Comparison of ENCODE assay signal across 7 mouse cellular contexts in the genomic region with DNA sequence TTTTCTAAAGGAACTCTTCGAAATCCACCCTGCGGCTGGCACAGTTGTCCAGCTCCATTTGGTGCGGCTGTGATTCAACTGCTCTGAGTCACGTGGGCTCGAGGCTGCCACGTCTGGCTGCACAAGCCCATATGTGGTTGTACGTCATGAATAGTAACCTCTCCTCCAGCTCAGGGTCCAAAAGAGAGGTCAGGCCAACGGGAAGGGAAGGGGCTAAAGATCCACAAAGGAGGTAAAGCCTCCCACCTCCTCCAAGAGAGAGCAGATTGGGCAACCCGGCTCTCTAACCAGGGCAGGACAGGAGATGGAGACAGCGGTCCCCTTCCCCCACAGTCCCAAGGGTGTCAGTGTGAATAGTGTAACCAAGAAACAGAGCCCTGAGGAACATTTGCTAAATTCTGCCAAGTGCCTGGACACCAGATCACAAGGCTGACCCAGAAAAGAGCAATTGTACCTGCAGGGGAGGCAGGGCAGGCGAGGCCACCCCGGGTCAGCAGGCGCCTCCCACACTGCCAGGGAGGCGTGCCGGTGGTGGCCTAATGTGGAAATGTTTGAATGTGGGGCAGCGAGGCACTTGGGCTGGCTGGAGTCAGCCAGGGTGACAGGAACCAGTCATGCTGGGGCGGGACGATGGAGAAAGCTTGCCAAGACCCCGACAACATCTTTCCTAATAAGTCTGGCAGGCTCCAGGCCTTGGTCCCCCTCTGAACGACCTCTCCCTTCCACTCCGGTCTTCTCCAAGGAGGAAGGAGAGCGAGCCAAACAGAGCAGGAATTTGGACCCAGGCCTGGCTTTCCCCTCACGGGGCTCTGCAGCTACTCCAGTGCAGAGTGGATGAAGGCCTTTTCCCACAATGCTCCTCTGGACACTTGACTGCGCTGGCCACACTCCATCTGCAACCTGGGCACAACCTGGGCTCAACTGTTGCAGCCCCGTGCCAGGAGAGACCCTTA.
A peak's percentile ranks its signal among the peaks of the same experiment; 100 is the strongest.
DNase-seq lines count a peak whose midpoint lies in the region; ATAC-seq and TF ChIP-seq lines count a peak whose summit lies in the region.

No protein-coding gene starts in this region.

- no peak overlapping the region for H3K4me2 ChIP-seq in forebrain, embryonic 11.5 days (ENCODE audit: low read depth, low read length, severe bottlenecking)
- H3K4me2 ChIP-seq in heart, embryonic 12.5 days, result peak overlapping the region; percentile 38
- peak overlapping the region; percentile 16; the same call in 1 of the 2 replicates for H3K4me2 ChIP-seq in kidney, postnatal 0 days (ENCODE audit: low read length)
- peak overlapping the region; percentile 37 for H3K4me2 ChIP-seq in stomach, embryonic 15.5 days

- DNase-seq in cerebellum, adult 11 months, result peak; percentile 73
- DNase-seq in forebrain, embryonic 11.5 days (ENCODE audit: low spot score), result peak; percentile 55
- peak; percentile 93 for DNase-seq in kidney, postnatal 0 days (ENCODE audit: low spot score)
- DNase-seq in liver, adult 2 months (ENCODE audit: extremely low read depth, low read depth, low spot score), result peak; percentile 97

- 0 out of 2 replicates have a peak, but pooled peaks have one; percentile 14 for TF ChIP-seq POLR2A in liver, adult 2 months (IDR thresholded peaks at IDR 0.05; ENCODE audit: extremely low read depth, insufficient read depth, low read length)

- WGBS in forebrain, embryonic 11.5 days, result 53% methylated on average over 25 of the region's 25 CpGs
- WGBS in heart, embryonic 12.5 days, result 35% methylated on average over 25 of the region's 25 CpGs
- 10% methylated on average over 22 of the region's 25 CpGs for WGBS in kidney, postnatal 0 days
- WGBS in liver, adult 2 months, result 10% methylated on average over 25 of the region's 25 CpGs
- 20% methylated on average over 25 of the region's 25 CpGs for WGBS in stomach, embryonic 15.5 days

- H3K4me1 ChIP-seq in forebrain, embryonic 11.5 days (replicated peaks; ENCODE audit: control insufficient read depth, insufficient read depth, low read length), result peaks cover 14% of the 10 kb centered on the region; the same call in 1 of the 2 replicates
- peaks cover 35% of the 10 kb centered on the region for H3K4me1 ChIP-seq in heart, embryonic 12.5 days (replicated peaks)
- peaks cover 42% of the 10 kb centered on the region for H3K4me1 ChIP-seq in kidney, postnatal 0 days (replicated peaks; ENCODE audit: insufficient read depth, low read length)
- peaks cover 25% of the 10 kb centered on the region for H3K4me1 ChIP-seq in liver, adult 2 months (ENCODE audit: control insufficient read depth, insufficient read depth, low read length)
- H3K4me1 ChIP-seq in stomach, embryonic 15.5 days, result peaks cover 54% of the 10 kb centered on the region

- H3K79me2 ChIP-seq in liver, adult 2 months (ENCODE audit: control insufficient read depth, insufficient read depth, low read length), result no peaks in the 10 kb centered on the region

- H3K9ac ChIP-seq in forebrain, embryonic 11.5 days (ENCODE audit: low read length), result 0 out of 2 replicates have a peak overlapping the region, but pooled peaks have one; percentile 12
- H3K9ac ChIP-seq in heart, embryonic 12.5 days, result peak overlapping the region; percentile 53; the same call in 1 of the 2 replicates
- peak overlapping the region; percentile 37; the same call in 1 of the 2 replicates for H3K9ac ChIP-seq in kidney, postnatal 0 days (ENCODE audit: low read depth, low read length)
- peak overlapping the region; percentile 62 for H3K9ac ChIP-seq in liver, adult 2 months (ENCODE audit: low read depth, low read length)
- H3K9ac ChIP-seq in stomach, embryonic 15.5 days, result 0 out of 2 replicates have a peak overlapping the region, but pooled peaks have one; percentile 13

- 0 out of 2 replicates have a peak overlapping the region, but pooled peaks have one; percentile 25 for H3K27ac ChIP-seq in forebrain, embryonic 11.5 days (ENCODE audit: low read depth, low read length)
- H3K27ac ChIP-seq in heart, embryonic 12.5 days (ENCODE audit: poor library complexity, severe bottlenecking), result peak overlapping the region; percentile 96
- peak overlapping the region; percentile 99 for H3K27ac ChIP-seq in kidney, postnatal 0 days
- peak overlapping the region; percentile 96 for H3K27ac ChIP-seq in liver, adult 2 months (replicated peaks; ENCODE audit: insufficient read depth, low read depth, low read length)
- peak overlapping the region; percentile 98 for H3K27ac ChIP-seq in stomach, embryonic 15.5 days

- no peaks in the 10 kb centered on the region for H3K9me3 ChIP-seq in forebrain, embryonic 11.5 days (ENCODE audit: control insufficient read depth, low read length)
- no peaks in the 10 kb centered on the region for H3K9me3 ChIP-seq in heart, embryonic 12.5 days (replicated peaks)
- no peaks in the 10 kb centered on the region for H3K9me3 ChIP-seq in kidney, postnatal 0 days (replicated peaks; ENCODE audit: low read length)
- no peaks in the 10 kb centered on the region for H3K9me3 ChIP-seq in stomach, embryonic 15.5 days

- no peaks in the 10 kb centered on the region for H3K36me3 ChIP-seq in forebrain, embryonic 11.5 days (ENCODE audit: control insufficient read depth, insufficient read depth, low read length)
- H3K36me3 ChIP-seq in heart, embryonic 12.5 days, result no peaks in the 10 kb centered on the region
- no peaks in the 10 kb centered on the region for H3K36me3 ChIP-seq in kidney, postnatal 0 days (ENCODE audit: insufficient read depth, low read length)
- H3K36me3 ChIP-seq in liver, adult 2 months (ENCODE audit: control insufficient read depth, insufficient read depth, low read length), result no peaks in the 10 kb centered on the region
- H3K36me3 ChIP-seq in stomach, embryonic 15.5 days, result no peaks in the 10 kb centered on the region

- ATAC-seq in forebrain, embryonic 11.5 days (replicated peaks; ENCODE audit: low FRiP score), result 0 out of 2 replicates have a peak, but pooled peaks have one; percentile 34
- peak; percentile 68 for ATAC-seq in heart, embryonic 12.5 days (ENCODE audit: insufficient number of reproducible peaks, low FRiP score)
- peak; percentile 73 for ATAC-seq in kidney, postnatal 0 days (replicated peaks; ENCODE audit: low FRiP score, low read depth)
- peak; percentile 56 for ATAC-seq in monocyte, adult 5-6 weeks (replicated peaks; ENCODE audit: insufficient number of reproducible peaks, low FRiP score, low TSS enrichment, poor library complexity, severe bottlenecking)
- ATAC-seq in stomach, embryonic 15.5 days (ENCODE audit: insufficient read depth, low FRiP score, low read depth), result peak; percentile 70

- no peak overlapping the region for H3K4me3 ChIP-seq in forebrain, embryonic 11.5 days (ENCODE audit: low read depth, low read length)
- H3K4me3 ChIP-seq in heart, embryonic 12.5 days, result no peak overlapping the region
- no peak overlapping the region for H3K4me3 ChIP-seq in kidney, postnatal 0 days (replicated peaks; ENCODE audit: low read depth, low read length)
- H3K4me3 ChIP-seq in liver, adult 2 months (ENCODE audit: insufficient read depth, low read depth, low read length), result no peak overlapping the region
- no peak overlapping the region for H3K4me3 ChIP-seq in stomach, embryonic 15.5 days (replicated peaks)

- no peaks in the 10 kb centered on the region for H3K27me3 ChIP-seq in forebrain, embryonic 11.5 days (ENCODE audit: control insufficient read depth, insufficient read depth, low read length)
- H3K27me3 ChIP-seq in heart, embryonic 12.5 days (replicated peaks), result no peaks in the 10 kb centered on the region
- no peaks in the 10 kb centered on the region for H3K27me3 ChIP-seq in kidney, postnatal 0 days (ENCODE audit: insufficient read depth, low read length)
- H3K27me3 ChIP-seq in liver, adult 2 months (ENCODE audit: control insufficient read depth, insufficient read depth, low read length), result no peaks in the 10 kb centered on the region
- H3K27me3 ChIP-seq in stomach, embryonic 15.5 days (replicated peaks), result no peaks in the 10 kb centered on the region

- no peak for TF ChIP-seq CTCF in kidney, postnatal 0 days (IDR thresholded peaks at IDR 0.05; ENCODE audit: low read depth)
- TF ChIP-seq CTCF in liver, adult 2 months (IDR thresholded peaks at IDR 0.05; ENCODE audit: low read depth, low read length), result no peak

Comparison
In these comparisons a context has a peak if more than half of its experiments do, and no peak if none do; other contexts are left out.
1. H3K27ac ChIP-seq: peak in every context shown above with its lines; median percentile 99 in kidney, postnatal 0 days; 98 in stomach, embryonic 15.5 days; 96 in heart, embryonic 12.5 days; 96 in liver, adult 2 months; 25 in forebrain, embryonic 11.5 days.
2. H3K9ac ChIP-seq: peak in every context shown above with its lines; median percentile 62 in liver, adult 2 months; 53 in heart, embryonic 12.5 days; 37 in kidney, postnatal 0 days; 13 in stomach, embryonic 15.5 days; 12 in forebrain, embryonic 11.5 days.